Mouse (Mus musculus): ENCODE data around the gene Ang2. TPM values are rescaled to one million over a fixed set of nuclear protein-coding genes. Genes with fewer than 3 reads are reported as not detected.
"Not testable (repeated sequence)": the region's sequence is repeated elsewhere in the genome, so short reads cannot be mapped to it uniquely, and the experiment has no call there.

Ang2 gene
- polyA plus RNA-seq (2014; fragmentation: Nextera tagmentation; extraction: Ambion mirVana): not detected in 2 replicates

DNA sequence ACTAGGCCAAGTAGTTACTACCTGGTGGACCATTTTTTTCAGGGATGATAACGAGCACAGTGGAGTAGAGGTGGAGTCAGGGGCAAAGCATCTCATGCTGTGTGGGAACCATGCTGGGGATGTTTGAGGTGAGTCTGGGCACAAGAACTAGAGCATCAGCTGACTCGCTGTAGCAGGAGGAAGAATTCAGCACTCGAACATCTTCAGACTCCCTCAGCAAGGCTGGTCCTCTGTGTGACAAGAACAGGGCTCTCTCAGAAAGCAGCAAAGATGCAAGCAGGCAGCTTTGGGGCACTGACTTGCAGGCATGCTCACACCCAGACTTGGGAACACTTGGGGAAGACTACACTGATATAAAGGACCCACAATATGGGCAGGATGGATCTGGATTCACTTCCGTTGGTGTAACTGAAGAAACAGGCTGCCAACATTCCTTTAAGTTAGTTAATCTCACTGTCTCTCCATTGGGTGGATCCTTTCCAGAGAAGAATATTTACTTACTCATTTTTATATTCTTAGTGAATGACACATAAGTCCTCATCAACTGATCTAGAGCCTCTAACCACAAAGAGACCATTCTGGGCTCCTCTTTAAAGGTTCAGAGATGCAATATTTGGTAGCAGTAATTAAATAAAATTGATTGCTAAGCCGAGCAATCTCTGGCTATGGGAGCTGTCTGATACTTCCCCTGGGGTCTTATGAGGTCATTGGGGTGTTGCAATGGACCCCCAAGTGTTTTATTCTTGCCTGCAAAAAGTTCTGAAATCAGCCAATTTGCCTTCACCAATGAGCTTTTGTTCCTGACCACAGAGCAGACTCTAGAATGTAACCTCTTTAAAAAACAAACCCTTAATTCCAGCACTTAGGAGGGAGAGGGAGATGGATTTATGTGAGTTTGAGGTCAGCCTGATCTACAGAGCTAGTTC lies at the start of gene Ang2:
TSS of gene Ang2 (minus strand) at position 51 of the 926 bp plus-strand sequence.
- Histone ChIP-seq H3K9me3 (ENCODE audit: control insufficient read depth, low read length) (no peaks in the 10 kb centered on the region), H3K9ac (ENCODE audit: low read length) (no peak within 1 kb of the TSS), H3K27me3 (ENCODE audit: control insufficient read depth, insufficient read depth, low read length) (no peaks in the 10 kb centered on the region), H3K4me1 (replicated peaks; ENCODE audit: control insufficient read depth, insufficient read depth, low read length) (no peaks in the 10 kb centered on the region), H3K27ac (ENCODE audit: low read depth, low read length) (no peak within 1 kb of the TSS), H3K4me3 (ENCODE audit: low read depth, low read length) (no peak within 1 kb of the TSS), H3K36me3 (ENCODE audit: control insufficient read depth, insufficient read depth, low read length) (no peaks in the 10 kb centered on the region), H3K4me2 (ENCODE audit: low read depth, low read length, severe bottlenecking) (no peak within 1 kb of the TSS)
- no peak for DNase-seq (ENCODE audit: low spot score)
- 78% methylated on average over 5 of the region's 5 CpGs for whole genome bisulfite sequencing
- ATAC-seq (replicated peaks; ENCODE audit: low FRiP score): no peak

DNA sequence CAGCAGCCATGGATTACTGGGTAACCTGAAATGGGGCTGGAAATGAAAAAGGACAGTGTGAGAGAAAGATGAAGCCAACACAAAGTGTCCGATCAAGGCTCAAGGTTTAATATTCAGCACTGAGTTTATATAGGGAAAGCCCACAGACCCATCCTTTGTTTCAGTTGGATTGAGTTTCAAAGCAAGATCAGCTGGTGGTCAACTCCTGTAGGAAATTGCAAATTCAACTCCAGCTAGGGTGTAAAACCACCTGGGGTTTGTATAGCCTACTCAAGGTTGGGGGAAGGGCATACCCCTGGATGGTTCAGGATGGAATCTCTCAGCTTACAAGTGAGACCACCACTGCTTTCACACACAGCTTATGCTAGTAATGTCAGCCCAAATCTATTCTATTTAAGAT lies 48.8 kb upstream of the Ang2 start:
- DNase-seq (ENCODE audit: low spot score) (no peak), ATAC-seq (replicated peaks; ENCODE audit: low FRiP score) (no peak)
- H3K27ac ChIP-seq (ENCODE audit: low read depth, low read length): no peak overlapping the region
- no peak overlapping the region for H3K4me3 ChIP-seq (ENCODE audit: low read depth, low read length)
- no peaks in the 10 kb centered on the region for H3K36me3 ChIP-seq (ENCODE audit: control insufficient read depth, insufficient read depth, low read length)
- no peaks in the 10 kb centered on the region for H3K9me3 ChIP-seq (ENCODE audit: control insufficient read depth, low read length)
- 72% methylated on average over 1 of the region's 1 CpGs for WGBS
- no peak overlapping the region for H3K9ac ChIP-seq (ENCODE audit: low read length)
- H3K4me1 ChIP-seq (replicated peaks; ENCODE audit: control insufficient read depth, insufficient read depth, low read length): no peaks in the 10 kb centered on the region
- no peaks in the 10 kb centered on the region for H3K27me3 ChIP-seq (ENCODE audit: control insufficient read depth, insufficient read depth, low read length)
- no peak overlapping the region for H3K4me2 ChIP-seq (ENCODE audit: low read depth, low read length, severe bottlenecking)

DNA sequence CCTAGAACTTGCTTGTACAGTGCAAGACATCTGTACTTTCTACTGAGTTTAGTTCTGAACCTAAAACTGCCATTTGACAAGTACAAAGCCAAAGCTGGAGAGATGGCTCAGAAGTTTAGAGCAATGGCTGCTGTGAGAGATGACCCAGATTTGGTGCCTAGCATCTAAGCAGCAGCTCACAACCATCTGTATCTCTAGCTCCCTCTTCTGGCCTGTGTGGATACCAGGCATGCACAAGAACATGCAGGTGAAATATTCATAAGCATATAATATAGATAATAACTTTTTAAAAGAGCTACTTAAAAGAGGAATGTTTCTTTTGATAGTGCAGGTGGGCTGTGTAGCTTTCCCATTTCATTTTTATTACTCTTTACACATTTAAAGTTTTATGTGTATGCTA lies 42.0 kb upstream of the Ang2 start:
- no peak overlapping the region for H3K4me3 ChIP-seq (ENCODE audit: low read depth, low read length)
- H3K27me3 ChIP-seq (ENCODE audit: control insufficient read depth, insufficient read depth, low read length): no peaks in the 10 kb centered on the region
- no peak overlapping the region for H3K4me2 ChIP-seq (ENCODE audit: low read depth, low read length, severe bottlenecking)
- ATAC-seq (replicated peaks; ENCODE audit: low FRiP score): 0 out of 2 replicates have a peak, but pooled peaks have one; percentile 39
- H3K27ac ChIP-seq (ENCODE audit: low read depth, low read length): no peak overlapping the region
- H3K36me3 ChIP-seq (ENCODE audit: control insufficient read depth, insufficient read depth, low read length): no peaks in the 10 kb centered on the region
- H3K9me3 ChIP-seq (ENCODE audit: control insufficient read depth, low read length): no peaks in the 10 kb centered on the region
- DNase-seq (ENCODE audit: low spot score): no peak
- no peak overlapping the region for H3K9ac ChIP-seq (ENCODE audit: low read length)
- no peaks in the 10 kb centered on the region for H3K4me1 ChIP-seq (replicated peaks; ENCODE audit: control insufficient read depth, insufficient read depth, low read length)

DNA sequence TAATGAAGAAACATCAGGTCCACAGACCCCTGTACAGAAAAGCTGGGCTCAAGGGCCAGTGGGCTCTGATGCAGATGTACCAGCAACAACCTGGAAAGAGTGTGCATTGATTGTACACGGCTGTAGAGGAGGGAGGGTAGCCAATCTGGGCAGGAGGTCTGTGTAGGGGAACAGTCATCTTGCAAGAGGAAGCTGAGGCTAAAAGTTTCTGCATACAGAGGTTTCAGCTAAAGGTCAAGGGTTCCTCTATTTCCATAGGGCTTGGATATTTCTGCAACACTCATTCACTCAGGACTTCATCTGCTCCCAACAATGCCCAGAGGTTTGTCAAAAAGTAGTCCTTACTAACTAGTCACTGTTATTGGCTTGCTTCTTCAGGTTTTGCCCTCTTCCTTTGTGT lies 38.5 kb upstream of the Ang2 start:
- H3K27me3 ChIP-seq (ENCODE audit: control insufficient read depth, insufficient read depth, low read length); H3K36me3 ChIP-seq (ENCODE audit: control insufficient read depth, insufficient read depth, low read length); H3K4me1 ChIP-seq (replicated peaks; ENCODE audit: control insufficient read depth, insufficient read depth, low read length); H3K9ac ChIP-seq (ENCODE audit: low read length); DNase-seq (ENCODE audit: low spot score); H3K4me2 ChIP-seq (ENCODE audit: low read depth, low read length, severe bottlenecking); ATAC-seq (replicated peaks; ENCODE audit: low FRiP score); H3K9me3 ChIP-seq (ENCODE audit: control insufficient read depth, low read length); H3K27ac ChIP-seq (ENCODE audit: low read depth, low read length); H3K4me3 ChIP-seq (ENCODE audit: low read depth, low read length): not testable (repeated sequence)
- WGBS: 86% methylated on average over 1 of the region's 1 CpGs

DNA sequence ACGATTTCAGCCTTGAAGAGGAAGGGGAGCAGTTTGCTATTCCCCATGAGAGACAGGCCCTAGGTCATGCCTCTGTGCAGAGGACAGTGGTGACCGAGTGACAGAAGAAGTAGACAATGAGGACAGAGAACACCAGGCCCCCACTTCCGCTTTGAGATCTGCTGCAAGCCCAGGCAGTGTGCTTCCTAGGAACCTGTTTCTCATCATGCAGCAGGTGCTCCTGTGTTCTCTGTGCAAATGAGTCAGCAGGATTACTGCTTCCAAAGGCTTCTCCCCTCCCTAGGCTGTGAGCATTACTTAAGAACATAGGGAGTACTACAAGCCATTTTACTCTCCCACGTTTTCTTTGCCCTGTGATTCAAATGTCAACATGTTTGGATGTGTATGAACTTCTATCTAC lies 30.7 kb upstream of the Ang2 start:
- H3K27ac ChIP-seq (ENCODE audit: low read depth, low read length); ATAC-seq (replicated peaks; ENCODE audit: low FRiP score); H3K9ac ChIP-seq (ENCODE audit: low read length); H3K4me1 ChIP-seq (replicated peaks; ENCODE audit: control insufficient read depth, insufficient read depth, low read length); DNase-seq (ENCODE audit: low spot score); H3K4me2 ChIP-seq (ENCODE audit: low read depth, low read length, severe bottlenecking); H3K36me3 ChIP-seq (ENCODE audit: control insufficient read depth, insufficient read depth, low read length); H3K4me3 ChIP-seq (ENCODE audit: low read depth, low read length); H3K27me3 ChIP-seq (ENCODE audit: control insufficient read depth, insufficient read depth, low read length); H3K9me3 ChIP-seq (ENCODE audit: control insufficient read depth, low read length): not testable (repeated sequence)
- WGBS: 60% methylated on average over 4 of the region's 4 CpGs

DNA sequence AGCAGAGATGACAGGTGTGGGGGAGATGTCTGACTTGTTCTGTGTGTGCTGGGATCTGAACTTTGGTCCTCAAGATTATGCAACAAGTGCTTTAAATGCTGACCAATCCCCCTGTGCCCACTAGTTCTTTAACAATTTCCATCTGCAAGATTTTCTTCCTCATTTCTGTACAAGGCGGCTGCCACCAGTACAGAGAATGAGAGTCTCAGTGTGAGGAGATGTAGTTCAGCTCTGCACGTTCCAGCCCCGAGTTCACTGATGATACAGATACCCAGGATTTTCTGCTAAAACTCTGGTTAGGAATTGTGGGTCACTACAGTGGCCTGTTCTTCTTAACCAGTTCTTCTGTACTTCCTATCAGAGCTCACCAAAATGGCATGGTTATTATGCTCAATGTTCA lies 21.1 kb upstream of the Ang2 start:
- not testable (repeated sequence) for DNase-seq (ENCODE audit: low spot score); ATAC-seq (replicated peaks; ENCODE audit: low FRiP score); H3K4me1 ChIP-seq (replicated peaks; ENCODE audit: control insufficient read depth, insufficient read depth, low read length); H3K27ac ChIP-seq (ENCODE audit: low read depth, low read length); H3K27me3 ChIP-seq (ENCODE audit: control insufficient read depth, insufficient read depth, low read length); H3K4me2 ChIP-seq (ENCODE audit: low read depth, low read length, severe bottlenecking); H3K36me3 ChIP-seq (ENCODE audit: control insufficient read depth, insufficient read depth, low read length); H3K4me3 ChIP-seq (ENCODE audit: low read depth, low read length); H3K9me3 ChIP-seq (ENCODE audit: control insufficient read depth, low read length); H3K9ac ChIP-seq (ENCODE audit: low read length)
- WGBS: 91% methylated on average over 3 of the region's 3 CpGs

DNA sequence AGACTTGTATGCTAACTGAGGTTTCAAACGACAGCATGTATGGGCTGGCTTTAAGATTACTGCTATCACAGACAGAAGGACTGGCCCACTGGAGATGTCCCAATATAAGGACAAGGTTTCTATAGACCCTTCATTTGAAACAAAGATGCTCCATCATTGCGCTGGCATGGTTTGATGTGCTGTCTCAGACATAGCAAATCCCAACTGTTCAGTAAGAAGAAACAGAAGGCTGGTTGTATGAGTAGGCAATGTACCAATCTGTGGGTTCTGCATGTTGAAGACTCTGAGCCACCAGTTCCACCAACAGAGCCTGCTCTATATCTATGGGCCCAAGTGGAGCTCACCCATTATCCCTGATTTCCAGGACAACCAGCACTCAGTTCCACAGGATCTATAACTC lies 4.2 kb upstream of the Ang2 start, which contains the start of gene Ear14:
TSS of gene Ear14 (plus strand) at position 277 of the 400 bp plus-strand sequence.
- Histone ChIP-seq H3K9me3 (ENCODE audit: control insufficient read depth, low read length) (no peaks in the 10 kb centered on the region), H3K4me2 (ENCODE audit: low read depth, low read length, severe bottlenecking) (no peak within 1 kb of the TSS), H3K4me1 (replicated peaks; ENCODE audit: control insufficient read depth, insufficient read depth, low read length) (no peaks in the 10 kb centered on the region), H3K9ac (ENCODE audit: low read length) (no peak within 1 kb of the TSS), H3K36me3 (ENCODE audit: control insufficient read depth, insufficient read depth, low read length) (no peaks in the 10 kb centered on the region), H3K4me3 (ENCODE audit: low read depth, low read length) (no peak within 1 kb of the TSS), H3K27ac (ENCODE audit: low read depth, low read length) (no peak within 1 kb of the TSS), H3K27me3 (ENCODE audit: control insufficient read depth, insufficient read depth, low read length) (no peaks in the 10 kb centered on the region)
- DNase-seq (ENCODE audit: low spot score) (no peak), ATAC-seq (replicated peaks; ENCODE audit: low FRiP score) (no peak)
- WGBS: 87% methylated on average over 2 of the region's 2 CpGs

DNA sequence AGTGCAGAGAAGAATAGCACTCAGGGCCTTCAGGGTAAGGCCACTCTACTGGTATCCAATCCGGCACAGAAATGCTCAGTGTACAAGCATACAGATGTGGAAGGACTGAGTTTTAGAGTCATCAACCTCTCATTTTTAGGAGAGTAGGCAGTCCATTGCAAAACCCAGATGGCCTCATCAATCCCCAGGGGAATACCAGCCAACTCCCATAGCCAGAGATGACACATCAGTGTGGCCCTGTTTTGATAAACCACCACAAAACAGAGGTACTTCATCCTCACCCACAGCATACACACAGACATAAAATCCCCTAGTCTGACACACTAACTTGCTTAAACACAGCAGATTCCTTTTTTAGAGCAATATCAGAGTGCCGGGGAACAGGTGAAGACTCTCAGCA lies 1.5 kb upstream of the Ang2 start:
- Histone ChIP-seq H3K4me2 (ENCODE audit: low read depth, low read length, severe bottlenecking) (no peak overlapping the region), H3K4me3 (ENCODE audit: low read depth, low read length) (no peak overlapping the region), H3K27ac (ENCODE audit: low read depth, low read length) (no peak overlapping the region), H3K36me3 (ENCODE audit: control insufficient read depth, insufficient read depth, low read length) (no peaks in the 10 kb centered on the region), H3K9ac (ENCODE audit: low read length) (no peak overlapping the region), H3K9me3 (ENCODE audit: control insufficient read depth, low read length) (no peaks in the 10 kb centered on the region), H3K4me1 (replicated peaks; ENCODE audit: control insufficient read depth, insufficient read depth, low read length) (no peaks in the 10 kb centered on the region), H3K27me3 (ENCODE audit: control insufficient read depth, insufficient read depth, low read length) (no peaks in the 10 kb centered on the region)
- ATAC-seq (replicated peaks; ENCODE audit: low FRiP score): no peak
- WGBS: 86% methylated on average over 2 of the region's 2 CpGs
- DNase-seq (ENCODE audit: low spot score): no peak

DNA sequence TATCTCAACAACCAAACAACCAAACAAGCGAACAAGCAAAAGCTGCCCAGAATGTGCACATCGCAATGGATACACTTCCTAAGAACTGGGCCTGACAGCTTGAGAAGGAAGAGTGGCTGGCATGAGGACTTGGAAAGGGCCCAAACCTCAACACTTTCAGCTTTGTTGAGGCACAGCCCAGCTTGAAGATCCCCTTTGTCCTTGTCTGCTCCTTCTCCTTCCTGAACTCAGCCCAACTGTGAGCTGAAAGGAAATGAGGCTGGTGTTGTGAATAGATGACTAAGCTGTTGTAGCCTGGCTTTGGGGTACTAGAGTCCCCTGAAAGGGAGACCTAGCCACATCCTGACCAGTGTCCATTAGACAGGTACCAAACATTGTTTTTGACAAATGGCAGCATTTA lies 1.1 kb upstream of the Ang2 start:
- H3K4me1 ChIP-seq (replicated peaks; ENCODE audit: control insufficient read depth, insufficient read depth, low read length): no peaks in the 10 kb centered on the region
- DNase-seq (ENCODE audit: low spot score): no peak
- ATAC-seq (replicated peaks; ENCODE audit: low FRiP score): no peak
- H3K27ac ChIP-seq (ENCODE audit: low read depth, low read length): no peak overlapping the region
- H3K4me2 ChIP-seq (ENCODE audit: low read depth, low read length, severe bottlenecking): no peak overlapping the region
- WGBS: 98% methylated on average over 2 of the region's 2 CpGs
- H3K36me3 ChIP-seq (ENCODE audit: control insufficient read depth, insufficient read depth, low read length): no peaks in the 10 kb centered on the region
- H3K9ac ChIP-seq (ENCODE audit: low read length): no peak overlapping the region
- H3K27me3 ChIP-seq (ENCODE audit: control insufficient read depth, insufficient read depth, low read length): no peaks in the 10 kb centered on the region
- no peak overlapping the region for H3K4me3 ChIP-seq (ENCODE audit: low read depth, low read length)
- H3K9me3 ChIP-seq (ENCODE audit: control insufficient read depth, low read length): no peaks in the 10 kb centered on the region
